Mouse (Mus musculus): ENCODE data around the gene Dnajb8. TPM values are rescaled to one million over a fixed set of nuclear protein-coding genes. Genes with fewer than 3 reads are reported as not detected.

Gene Dnajb8
- polyA plus RNA-seq, 3 experiments from 2014 or later = not detected

- no peak for ATAC-seq
Observed at GRCm38 (mm10) chr6:88232221-88232620, 10.2 kb downstream of the Dnajb8 start.

- no peak for ATAC-seq
Observed at GRCm38 (mm10) chr6:88233996-88234395, 11.9 kb downstream of the Dnajb8 start.

GRCm38 (mm10) chr6:88235461-88235860 is 13.4 kb downstream of the Dnajb8 start:
- no peak for ATAC-seq

GRCm38 (mm10) chr6:88235983-88236382 is 13.9 kb downstream of the Dnajb8 start:
- no peak for ATAC-seq

GRCm38 (mm10) chr6:88236513-88236912 is 14.4 kb downstream of the Dnajb8 start:
- ATAC-seq = no peak

- ATAC-seq = no peak
Observed at GRCm38 (mm10) chr6:88242604-88243003, 20.5 kb downstream of the Dnajb8 start.

GRCm38 (mm10) chr6:88249231-88249630 is 27.2 kb downstream of the Dnajb8 start:
- ATAC-seq = no peak

GRCm38 (mm10) chr6:88251396-88251795 is 29.3 kb downstream of the Dnajb8 start:
- ATAC-seq = no peak

- no peak for ATAC-seq
Observed at GRCm38 (mm10) chr6:88251798-88252478, 29.9 kb downstream of the Dnajb8 start.

- ATAC-seq = no peak
Observed at GRCm38 (mm10) chr6:88254082-88254481, 32.0 kb downstream of the Dnajb8 start.

GRCm38 (mm10) chr6:88255435-88255834 is 33.4 kb downstream of the Dnajb8 start:
- ATAC-seq = no peak

- ATAC-seq = no peak
Observed at GRCm38 (mm10) chr6:88259621-88260020, 37.6 kb downstream of the Dnajb8 start.

GRCm38 (mm10) chr6:88260645-88261044 is 38.6 kb downstream of the Dnajb8 start:
- no peak for ATAC-seq

GRCm38 (mm10) chr6:88262160-88262559 is 40.1 kb downstream of the Dnajb8 start:
- ATAC-seq = no peak

GRCm38 (mm10) chr6:88265355-88265754 is 43.3 kb downstream of the Dnajb8 start:
- no peak for ATAC-seq

- ATAC-seq = no peak
Observed at GRCm38 (mm10) chr6:88266055-88266454, 44.0 kb downstream of the Dnajb8 start.

- no peak for ATAC-seq
Observed at GRCm38 (mm10) chr6:88267068-88267467, 45.0 kb downstream of the Dnajb8 start.

GRCm38 (mm10) chr6:88267970-88268369 is 45.9 kb downstream of the Dnajb8 start:
- ATAC-seq = no peak

- no peak for ATAC-seq
Observed at GRCm38 (mm10) chr6:88274623-88275022, 52.6 kb downstream of the Dnajb8 start.

- no peak for ATAC-seq
Observed at GRCm38 (mm10) chr6:88276221-88276620, 54.2 kb downstream of the Dnajb8 start.

- ATAC-seq = no peak
Observed at GRCm38 (mm10) chr6:88277242-88277641, 55.2 kb downstream of the Dnajb8 start.

- ATAC-seq = no peak
Observed at GRCm38 (mm10) chr6:88278141-88278540, 56.1 kb downstream of the Dnajb8 start.

GRCm38 (mm10) chr6:88290129-88290766 is 68.2 kb downstream of the Dnajb8 start:
- ATAC-seq = no peak

- ATAC-seq = no peak
Observed at GRCm38 (mm10) chr6:88292274-88292909, 70.3 kb downstream of the Dnajb8 start.
